Mouse (Mus musculus) liver, postnatal 0 days (tissue): ENCODE results near the gene Pus7l.

Experiments used
- CTCF ChIP-seq: sonication (generic); IDR thresholded peaks from 2 replicates; pipeline ENCODE4 v1.5.1; 2016; ENCODE audit warnings: antibody characterized with exemption, low read depth
- EP300 ChIP-seq: IDR thresholded peaks from 2 replicates; pipeline ENCODE4 v1.6.1; 2016; ENCODE audit warnings: antibody characterized with exemption, low read depth, mild to moderate bottlenecking

GRCm38 (mm10) chr15:94524956-94525355 is 18.4 kb downstream of the Pus7l start:
- TF ChIP-seq CTCF = no peak
- no peak for TF ChIP-seq EP300
